ENCODE assay signal across 24 mouse cellular contexts in the genomic region with DNA sequence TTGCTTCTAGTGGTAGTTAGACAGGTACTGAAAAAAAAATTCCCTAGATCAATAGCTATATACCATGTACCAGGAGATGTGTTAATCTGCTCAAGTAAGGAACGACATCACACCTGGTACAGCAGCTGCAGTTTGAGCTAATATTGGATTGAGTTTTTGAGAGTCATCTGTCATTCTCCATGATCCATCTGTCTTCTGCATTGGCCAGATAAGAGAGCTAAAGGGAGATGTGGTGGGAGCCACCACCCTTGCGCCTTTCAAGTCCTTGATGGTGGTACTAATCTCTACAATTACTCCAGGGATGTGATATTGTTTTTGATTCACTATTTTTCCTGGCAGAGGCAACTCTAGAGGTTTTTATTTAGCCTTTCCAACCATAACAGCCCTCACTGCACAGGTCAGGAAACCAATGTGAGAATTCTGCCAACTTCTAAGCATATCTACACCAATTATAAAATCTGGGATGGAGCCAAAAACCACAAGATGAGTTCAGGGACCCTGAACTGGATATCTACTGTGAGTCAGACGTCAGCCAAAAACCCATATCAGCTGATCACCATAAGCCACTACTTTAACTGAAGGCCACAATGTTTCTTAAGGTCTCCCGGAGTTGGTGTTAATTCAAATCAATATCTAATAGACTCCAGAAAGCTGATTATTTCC. TPM values are rescaled to one million over a fixed set of nuclear protein-coding genes. Genes with fewer than 3 reads are reported as not detected.
DNase-seq lines count a peak whose midpoint lies in the region; ATAC-seq and TF ChIP-seq lines count a peak whose summit lies in the region.
"Had no signal": no experiment of that assay in that cellular context is flagged by ENCODE, and none has a peak within 500 bp of the region (broad histone marks: within the 10 kb centered on the region; RNA-seq: fewer than 3 reads in every experiment).

No protein-coding gene starts in this region.

- no peaks in the 10 kb centered on the region for H3K36me3 ChIP-seq in embryonic facial prominence, embryonic 14.5 days (ENCODE audit: control insufficient read depth, insufficient read depth, low read length)
- H3K36me3 ChIP-seq in embryonic facial prominence, embryonic 10.5 days (replicated peaks) = no peaks in the 10 kb centered on the region
- peaks cover 0 to 16% of the 10 kb centered on the region in 2 experiments; a peak in 2 of 4 replicates for H3K36me3 ChIP-seq in MEL (ENCODE audit: control insufficient read depth in 1 of 2, insufficient read depth in 2 of 2, low read length in 2 of 2)
- H3K36me3 ChIP-seq in liver, embryonic 16.5 days (ENCODE audit: control insufficient read depth, insufficient read depth) = no peaks in the 10 kb centered on the region
- H3K36me3 ChIP-seq: hindbrain, embryonic 10.5 days; midbrain, embryonic 13.5 days; neural tube, embryonic 15.5 days had no signal

- no peak overlapping the region for H3K4me2 ChIP-seq in embryonic facial prominence, embryonic 14.5 days (ENCODE audit: low read depth, low read length)
- no peak overlapping the region for H3K4me2 ChIP-seq in liver, embryonic 16.5 days (ENCODE audit: low read depth, low read length)
- H3K4me2 ChIP-seq: midbrain, embryonic 13.5 days; neural tube, embryonic 15.5 days had no signal

- no peak overlapping the region for H3K9ac ChIP-seq in embryonic facial prominence, embryonic 14.5 days (ENCODE audit: low read depth, low read length)
- H3K9ac ChIP-seq in MEL (ENCODE audit: control insufficient read depth, low read depth, low read length, poor library complexity, severe bottlenecking) = no peak overlapping the region
- no peak overlapping the region for H3K9ac ChIP-seq in liver, embryonic 16.5 days (ENCODE audit: low read depth, low read length)
- H3K9ac ChIP-seq: midbrain, embryonic 13.5 days; neural tube, embryonic 15.5 days had no signal

- no peak overlapping the region for H3K4me3 ChIP-seq in embryonic facial prominence, embryonic 14.5 days (ENCODE audit: low read depth, low read length)
- H3K4me3 ChIP-seq in embryonic facial prominence, embryonic 10.5 days = no peak overlapping the region
- no peak overlapping the region for H3K4me3 ChIP-seq in MEL (ENCODE audit: control insufficient read depth in 1 of 2, insufficient read depth in 1 of 2, low read depth in 2 of 2, low read length in 2 of 2)
- no peak overlapping the region for H3K4me3 ChIP-seq in liver, embryonic 16.5 days (ENCODE audit: low read depth, low read length)
- H3K4me3 ChIP-seq: hindbrain, embryonic 10.5 days; midbrain, embryonic 13.5 days; neural tube, embryonic 15.5 days had no signal

- H3K27me3 ChIP-seq in embryonic facial prominence, embryonic 14.5 days (replicated peaks; ENCODE audit: control insufficient read depth, insufficient read depth, low read length) = no peaks in the 10 kb centered on the region
- H3K27me3 ChIP-seq in embryonic facial prominence, embryonic 10.5 days (replicated peaks; ENCODE audit: low read depth, poor library complexity, severe bottlenecking) = no peaks in the 10 kb centered on the region
- no peaks in the 10 kb centered on the region; a peak in 1 of 4 replicates for H3K27me3 ChIP-seq in MEL (ENCODE audit: control insufficient read depth in 1 of 2, insufficient read depth in 2 of 2, low read length in 2 of 2)
- H3K27me3 ChIP-seq in liver, embryonic 16.5 days (ENCODE audit: control insufficient read depth, insufficient read depth, low read depth, low read length) = no peaks in the 10 kb centered on the region
- H3K27me3 ChIP-seq: midbrain, embryonic 13.5 days; neural tube, embryonic 15.5 days had no signal

- no peaks in the 10 kb centered on the region for H3K4me1 ChIP-seq in embryonic facial prominence, embryonic 14.5 days (ENCODE audit: control insufficient read depth, insufficient read depth, low read length)
- no peaks in the 10 kb centered on the region for H3K4me1 ChIP-seq in embryonic facial prominence, embryonic 10.5 days
- H3K4me1 ChIP-seq in MEL (ENCODE audit: control insufficient read depth in 1 of 2, insufficient read depth in 2 of 2, low read length in 2 of 2) = peaks cover 10 to 13% of the 10 kb centered on the region in 2 experiments
- H3K4me1 ChIP-seq in liver, embryonic 16.5 days (ENCODE audit: control insufficient read depth, low read depth, low read length) = peaks cover 7% of the 10 kb centered on the region
- H3K4me1 ChIP-seq: hindbrain, embryonic 10.5 days; midbrain, embryonic 13.5 days; neural tube, embryonic 15.5 days had no signal

- no peaks in the 10 kb centered on the region for H3K9me3 ChIP-seq in embryonic facial prominence, embryonic 14.5 days (ENCODE audit: control insufficient read depth, low read length)
- no peaks in the 10 kb centered on the region for H3K9me3 ChIP-seq in embryonic facial prominence, embryonic 10.5 days
- no peaks in the 10 kb centered on the region for H3K9me3 ChIP-seq in MEL (replicated peaks; ENCODE audit: insufficient read depth, low read length)
- H3K9me3 ChIP-seq in liver, embryonic 16.5 days (replicated peaks; ENCODE audit: control insufficient read depth, low read length) = no peaks in the 10 kb centered on the region
- H3K9me3 ChIP-seq: hindbrain, embryonic 10.5 days; midbrain, embryonic 13.5 days; neural tube, embryonic 15.5 days had no signal

- DNase-seq in embryonic facial prominence, embryonic 14.5 days (ENCODE audit: low spot score) = peak; percentile 34
- DNase-seq in embryonic facial prominence, embryonic 10.5 days (ENCODE audit: low spot score) = no peak
- peak; percentile 89 for DNase-seq in MEL (ENCODE audit: low read depth, low spot score)
- no peak for DNase-seq in cerebellum, postnatal 36 days
- no peak for DNase-seq in adrenal gland, adult 18-20 months (ENCODE audit: low spot score in 2 of 2)
- DNase-seq in thymus, postnatal 25 days = no peak
- DNase-seq: adrenal gland, adult 8-10 months; cerebellum, adult 2 months; kidney, postnatal 4 days; layer of hippocampus, postnatal 36 days; right cerebral cortex, postnatal 25 days had no signal

- TF ChIP-seq RAD21 in MEL (IDR thresholded peaks at IDR 0.05; ENCODE audit: low read depth, low read length) = no peak

- no peaks in the 10 kb centered on the region for H3K79me2 ChIP-seq in MEL (ENCODE audit: control insufficient read depth, insufficient read depth, low read length, poor library complexity)

- TF ChIP-seq POLR2A in MEL (IDR thresholded peaks at IDR 0.05; ENCODE audit: control insufficient read depth in 1 of 2, insufficient read depth in 1 of 2, low read depth in 1 of 2, low read length in 2 of 2, poor library complexity in 1 of 2) = no peak

- TF ChIP-seq EP300 in MEL (IDR thresholded peaks at IDR 0.05; ENCODE audit: low read depth in 1 of 2, low read length in 2 of 2) = peak; percentile 94 to 95

- 64% methylated on average over 4 of the region's 4 CpGs for WGBS in embryonic facial prominence, embryonic 14.5 days
- 85% methylated on average over 4 of the region's 4 CpGs for WGBS in embryonic facial prominence, embryonic 10.5 days
- WGBS in liver, embryonic 16.5 days (ENCODE audit: insufficient replicate concordance) = 17% methylated on average over 4 of the region's 4 CpGs

- no peak for TF ChIP-seq CTCF in MEL (IDR thresholded peaks at IDR 0.05 in 2 of 3, conservative IDR thresholded peaks at IDR 0.05 in 1 of 3; ENCODE audit: control insufficient read depth in 1 of 3, insufficient read depth in 1 of 3, low read depth in 2 of 3, low read length in 3 of 3, poor library complexity in 1 of 3, severe bottlenecking in 1 of 3)

- ATAC-seq in embryonic facial prominence, embryonic 14.5 days (ENCODE audit: low read depth) = no peak
- peak; percentile 73 for ATAC-seq in common myeloid progenitor, adult 5-6 weeks (replicated peaks; ENCODE audit: low read depth, poor library complexity, severe bottlenecking)
- peak; percentile 74 for ATAC-seq in liver, embryonic 16.5 days (ENCODE audit: low read depth)
- ATAC-seq: forebrain, embryonic 14.5 days; inflammation-experienced regulatory T-cells, adult 6 months; midbrain, embryonic 13.5 days had no signal

- H3K27ac ChIP-seq in embryonic facial prominence, embryonic 14.5 days (replicated peaks; ENCODE audit: low read depth, low read length) = no peak overlapping the region
- no peak overlapping the region for H3K27ac ChIP-seq in embryonic facial prominence, embryonic 10.5 days (replicated peaks)
- no peak overlapping the region for H3K27ac ChIP-seq in MEL (ENCODE audit: control insufficient read depth, low read depth, low read length)
- no peak overlapping the region for H3K27ac ChIP-seq in liver, embryonic 16.5 days (ENCODE audit: low read length)
- H3K27ac ChIP-seq: hindbrain, embryonic 10.5 days; midbrain, embryonic 13.5 days; neural tube, embryonic 15.5 days had no signal

RNA-seq across cellular contexts. Expression of gene Lrrc31, which starts 7.1 kb away (rescaled TPM):
- polyA plus RNA-seq in embryonic facial prominence, embryonic 14.5 days (2014; fragmentation: Nextera tagmentation; extraction: Ambion mirVana) = 0.54 and 0.85 TPM in 2 replicates
- not detected in 2 replicates for polyA plus RNA-seq in embryonic facial prominence, embryonic 10.5 days (2016; fragmentation: Nextera tagmentation; extraction: Ambion mirVana)
- total RNA-seq in MEL (2012; rRNA removed) = 0.07 TPM in 1 of 2 replicates, not detected in the other
- under 1 TPM in 1 of 2 experiments, not detected in 1; 0.03 TPM for polyA plus RNA-seq in MEL (2012; ENCODE audit: insufficient read depth in 1 of 2, insufficient read length in 2 of 2, low read depth in 1 of 2, low replicate concordance in 2 of 2, missing spikeins in 1 of 2)
- total RNA-seq in common myeloid progenitor, adult 5-6 weeks (2017) = not detected in 2 replicates
- not detected in 2 replicates for polyA plus RNA-seq in liver, embryonic 16.5 days (2015; fragmentation: Nextera tagmentation; extraction: Ambion mirVana)
- under 1 TPM in 1 of 2 experiments, not detected in 1; 0.19 TPM for total RNA-seq in adrenal gland, adult 18-20 months (2021)
- total RNA-seq: layer of hippocampus, postnatal 36 days; left cerebral cortex, postnatal 36 days; liver, adult 2 months had no signal
- polyA plus RNA-seq: brain, embryonic 14.5 days; cerebellum, adult 2 months; forebrain, embryonic 14.5 days; heart, embryonic 14.5 days; hindbrain, embryonic 10.5 days; liver, adult 2 months; neural tube, embryonic 15.5 days had no signal

RNA-seq across cellular contexts. Expression of gene Samd7, which starts 39.3 kb away (rescaled TPM):
- not detected in 2 replicates for polyA plus RNA-seq in embryonic facial prominence, embryonic 14.5 days (2014; fragmentation: Nextera tagmentation; extraction: Ambion mirVana)
- not detected in 2 replicates for polyA plus RNA-seq in embryonic facial prominence, embryonic 10.5 days (2016; fragmentation: Nextera tagmentation; extraction: Ambion mirVana)
- total RNA-seq in MEL (2012; rRNA removed) = not detected in 2 replicates
- not detected for polyA plus RNA-seq in MEL (2012; ENCODE audit: insufficient read depth in 1 of 2, insufficient read length in 2 of 2, low read depth in 1 of 2, low replicate concordance in 2 of 2, missing spikeins in 1 of 2)
- not detected in 2 replicates for total RNA-seq in common myeloid progenitor, adult 5-6 weeks (2017)
- polyA plus RNA-seq in liver, embryonic 16.5 days (2015; fragmentation: Nextera tagmentation; extraction: Ambion mirVana) = 0.02 and 0.06 TPM in 2 replicates
- total RNA-seq in adrenal gland, adult 18-20 months (2021) = not detected
- total RNA-seq: adrenal gland, adult 8-10 months; layer of hippocampus, postnatal 36 days; left cerebral cortex, postnatal 36 days; liver, adult 2 months had no signal
- polyA plus RNA-seq: forebrain, embryonic 14.5 days; gonadal fat pad, adult 2 months; heart, embryonic 14.5 days; hindbrain, embryonic 10.5 days; inflammation-experienced regulatory T-cells, adult 6 months; kidney, embryonic 14.5 days; liver, adult 2 months; midbrain, embryonic 13.5 days; neural tube, embryonic 15.5 days had no signal

RNA-seq across cellular contexts. Expression of gene Lrrc34, which starts 59.1 kb away (rescaled TPM):
- 1.4 and 5.4 TPM in 2 replicates for polyA plus RNA-seq in embryonic facial prominence, embryonic 14.5 days (2014; fragmentation: Nextera tagmentation; extraction: Ambion mirVana)
- 2.4 and 3.0 TPM in 2 replicates for polyA plus RNA-seq in embryonic facial prominence, embryonic 10.5 days (2016; fragmentation: Nextera tagmentation; extraction: Ambion mirVana)
- total RNA-seq in MEL (2012; rRNA removed) = not detected in 2 replicates
- not detected for polyA plus RNA-seq in MEL (2012; ENCODE audit: insufficient read depth in 1 of 2, insufficient read length in 2 of 2, low read depth in 1 of 2, low replicate concordance in 2 of 2, missing spikeins in 1 of 2)
- total RNA-seq in common myeloid progenitor, adult 5-6 weeks (2017) = not detected in 2 replicates
- 0.06 TPM in 2 replicates for polyA plus RNA-seq in liver, embryonic 16.5 days (2015; fragmentation: Nextera tagmentation; extraction: Ambion mirVana)
- total RNA-seq in adrenal gland, adult 18-20 months (2021) = not detected
- total RNA-seq: adrenal gland, adult 8-10 months; layer of hippocampus, postnatal 36 days; left cerebral cortex, postnatal 36 days had no signal
- polyA plus RNA-seq: liver, adult 2 months had no signal

Comparison
In these comparisons a context has a peak if more than half of its experiments do, and no peak if none do; other contexts are left out.
1. DNase-seq: peak in embryonic facial prominence, embryonic 14.5 days (single experiment) and MEL (single experiment); none in embryonic facial prominence, embryonic 10.5 days (single experiment), cerebellum, postnatal 36 days (0 of 2), adrenal gland, adult 18-20 months (0 of 2) and thymus, postnatal 25 days (single experiment).